Mouse (Mus musculus) cerebellum, adult 2 months (tissue): ENCODE measurements at regions not wholly inside any gene's neighbourhood (a gene's known extent, or its start where the extent isn't known, plus 50 kb on each side); places are given as distances from the start of the nearest gene placed in this dataset.

ENCODE experiments used
- DNase-seq, 2 experiments: peaks; one replicate each; pipeline ENCODE4 v3.0.0; 2021
- H3K27ac ChIP-seq: fragments of 200-500 bp; 2 replicates; pipeline ENCODE4 v1.5.1; 2012; ENCODE audit warnings: low read length, control low read depth, inconsistent platforms; ENCODE audit not compliant: insufficient read depth
- H3K27me3 ChIP-seq: fragments of 200-500 bp; 2 replicates; pipeline ENCODE4 v1.6.1; 2012; ENCODE audit warnings: inconsistent platforms, mild to moderate bottlenecking, low read length, moderate library complexity; ENCODE audit not compliant: control insufficient read depth, insufficient read depth
- H3K4me1 ChIP-seq: fragments of 200-500 bp; 2 replicates; pipeline ENCODE4 v1.6.1; 2011; ENCODE audit warnings: low read length; ENCODE audit not compliant: control insufficient read depth, insufficient read depth
- H3K4me3 ChIP-seq: fragments of 200-500 bp; replicated peaks from 2 replicates; pipeline ENCODE3; 2011; ENCODE audit warnings: mild to moderate bottlenecking, low read depth, low read length, control low read depth; ENCODE audit not compliant: insufficient read depth
- CTCF ChIP-seq: fragments of 200-500 bp; IDR thresholded peaks from 2 replicates; pipeline ENCODE4 v1.5.1; 2011; ENCODE audit warnings: low read depth, mild to moderate bottlenecking, control low read depth, low read length, moderate library complexity, borderline replicate concordance; ENCODE audit not compliant: insufficient read depth
- POLR2A ChIP-seq: fragments of 200-500 bp; IDR thresholded peaks from 2 replicates; pipeline ENCODE4 v1.6.1; 2011; ENCODE audit warnings: low read length, control low read depth, borderline replicate concordance; ENCODE audit not compliant: insufficient read depth
- WGBS: fragments of 180-500 bp; shearing (Covaris S2); methylation state at CpG from one replicate; pipeline ENCODE4 v1.1.7; 2018; 5-methylcytosine and 5-hydroxymethylcytosine counted together

DNA sequence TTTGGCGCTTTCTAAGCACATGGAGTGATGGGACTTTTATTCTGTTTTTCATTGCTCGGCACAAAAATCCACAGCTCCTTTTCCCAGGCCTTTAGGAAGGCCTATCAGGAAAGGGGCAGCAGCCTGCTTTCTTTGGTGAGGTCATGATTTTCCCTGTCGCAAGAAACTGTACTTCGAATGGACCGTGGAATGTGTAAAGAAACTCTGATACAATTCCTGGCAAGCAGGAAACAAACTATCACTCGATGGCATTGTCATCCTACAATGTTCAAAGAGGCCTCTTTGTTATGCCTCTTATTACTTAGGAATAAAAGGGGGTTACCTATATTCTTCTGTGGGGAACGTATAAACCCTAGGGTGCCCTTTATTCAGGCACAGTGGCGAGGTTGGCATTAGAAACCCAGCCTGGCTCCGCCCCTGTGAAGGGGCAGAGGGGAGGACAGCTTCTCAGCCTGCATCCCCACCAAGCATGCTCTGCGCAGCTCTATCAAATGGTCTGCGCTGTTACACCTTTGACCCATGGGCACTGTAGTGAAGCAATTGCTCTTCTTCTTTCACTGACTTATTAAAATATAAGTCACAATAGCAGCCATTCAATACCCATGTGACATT lies 246.5 kb downstream of the Irs2 start:
- Histone ChIP-seq H3K27ac (no peak overlapping the region), H3K4me1 (peaks cover 7% of the 10 kb centered on the region), H3K27me3 (no peaks in the 10 kb centered on the region; the same call in 1 of the 2 replicates), H3K4me3 (no peak overlapping the region)
- WGBS, result 54% methylated on average over 11 of the region's 11 CpGs
- TF ChIP-seq CTCF (no peak), POLR2A (no peak)
- no peak for DNase-seq

DNA sequence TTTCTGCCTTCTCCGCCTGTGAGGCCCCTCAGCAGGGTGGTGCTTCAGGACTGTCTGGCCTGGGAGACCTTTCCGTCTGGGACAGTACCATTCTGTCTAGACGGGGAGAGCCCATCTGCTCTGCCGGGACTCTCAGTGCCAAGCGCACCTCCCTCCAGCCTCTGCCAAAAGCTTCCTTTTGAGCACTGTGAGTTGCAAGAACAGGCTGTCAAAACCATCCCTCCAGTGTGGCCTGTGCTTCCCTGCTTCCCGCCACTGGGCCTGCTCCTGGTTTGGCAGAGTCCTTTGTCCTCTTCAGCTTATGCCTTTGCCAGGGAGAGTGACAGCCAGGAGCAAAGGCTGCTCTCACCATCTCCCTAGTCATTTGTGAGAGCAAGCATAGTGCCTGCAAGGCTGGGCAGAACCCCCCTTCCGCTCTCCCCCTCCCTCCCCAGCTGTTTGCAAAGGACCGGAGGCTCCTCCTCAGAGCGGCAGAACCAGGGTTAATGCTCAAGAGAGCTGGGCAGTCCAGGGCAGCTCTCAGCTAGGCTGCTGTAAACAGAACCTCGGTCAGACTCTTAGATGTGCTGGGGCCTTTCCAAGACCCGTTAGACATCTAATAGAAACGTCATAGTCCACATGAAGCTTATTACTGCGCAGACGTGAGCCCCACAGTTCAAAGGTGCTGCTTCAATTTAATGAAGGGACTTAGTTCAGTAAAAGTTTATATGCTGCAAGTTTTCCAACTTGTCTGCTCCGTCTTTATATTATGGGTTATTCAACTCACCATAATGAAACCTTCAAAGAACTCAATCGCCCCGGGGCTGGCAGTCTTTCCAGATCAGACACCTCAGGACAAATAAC lies 247.2 kb downstream of the Irs2 start:
- TF ChIP-seq CTCF (no peak), POLR2A (no peak)
- H3K27ac ChIP-seq, result no peak overlapping the region

DNA sequence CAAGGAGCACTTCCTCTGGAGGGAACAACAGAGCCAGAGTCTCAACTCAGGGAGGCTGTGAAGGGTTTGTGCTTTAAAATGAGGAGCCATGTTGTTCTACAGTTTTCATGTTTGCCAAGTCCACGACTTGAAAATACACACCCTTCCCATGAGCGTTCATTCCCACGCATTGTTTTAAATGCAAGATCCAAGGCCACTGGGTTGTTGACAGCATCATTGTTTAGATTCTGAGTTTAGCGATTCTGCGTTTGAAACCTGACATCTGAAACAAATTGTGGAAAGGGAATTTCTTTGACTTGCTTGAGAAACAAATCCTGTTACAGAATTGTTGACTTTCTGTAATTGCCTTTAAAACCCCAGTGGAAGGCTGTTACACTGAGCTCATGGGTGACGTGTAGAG lies 248.0 kb downstream of the Irs2 start:
- DNase-seq, result no peak
- WGBS, result 49% methylated on average over 6 of the region's 6 CpGs
- H3K4me3 ChIP-seq, result no peak overlapping the region
- H3K27me3 ChIP-seq, result no peaks in the 10 kb centered on the region; the same call in 1 of the 2 replicates
- TF ChIP-seq POLR2A (no peak), CTCF (no peak)
- peaks cover 7% of the 10 kb centered on the region for H3K4me1 ChIP-seq
- H3K27ac ChIP-seq, result no peak overlapping the region

More for the DNA sequence above, 247.2 kb downstream of the Irs2 start:
- H3K4me1 ChIP-seq, result peaks cover 7% of the 10 kb centered on the region
- H3K4me3 ChIP-seq, result no peak overlapping the region
- DNase-seq, result peak; percentile 61 to 79
- H3K27me3 ChIP-seq, result no peaks in the 10 kb centered on the region; the same call in 1 of the 2 replicates
- WGBS, result 10% methylated on average over 17 of the region's 17 CpGs

DNA sequence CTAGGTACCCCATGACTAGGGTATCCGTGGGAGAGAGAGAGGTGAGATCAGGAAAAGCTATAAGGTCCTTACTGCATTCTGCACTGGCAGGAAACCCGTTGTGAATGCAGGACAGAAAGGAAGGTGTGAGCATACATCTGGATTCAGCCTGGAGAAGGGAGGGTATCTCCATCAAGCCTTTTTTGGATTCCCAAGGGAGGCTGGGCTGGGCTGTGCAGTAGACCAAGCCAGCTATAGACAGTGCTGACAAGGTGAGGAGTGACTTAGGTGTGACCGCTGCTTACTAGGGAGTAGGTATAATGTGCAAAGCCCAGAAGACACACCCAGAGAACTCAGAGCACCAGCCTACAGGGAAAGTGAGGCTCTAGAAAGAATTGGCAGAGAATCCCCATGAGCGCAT lies 250.1 kb downstream of the Irs2 start:
- DNase-seq, result no peak
- H3K27ac ChIP-seq, result no peak overlapping the region
- H3K4me3 ChIP-seq, result no peak overlapping the region
- H3K27me3 ChIP-seq, result no peaks in the 10 kb centered on the region; the same call in 1 of the 2 replicates
- TF ChIP-seq CTCF (no peak), POLR2A (no peak)
- H3K4me1 ChIP-seq, result peaks cover 7% of the 10 kb centered on the region
- WGBS, result 96% methylated on average over 4 of the region's 4 CpGs

GRCm38 (mm10) chr8:10754986-10755308 lies 253.3 kb downstream of the Irs2 start:
- 72% methylated on average over 4 of the region's 4 CpGs for WGBS
- no peak overlapping the region for H3K27ac ChIP-seq

DNA sequence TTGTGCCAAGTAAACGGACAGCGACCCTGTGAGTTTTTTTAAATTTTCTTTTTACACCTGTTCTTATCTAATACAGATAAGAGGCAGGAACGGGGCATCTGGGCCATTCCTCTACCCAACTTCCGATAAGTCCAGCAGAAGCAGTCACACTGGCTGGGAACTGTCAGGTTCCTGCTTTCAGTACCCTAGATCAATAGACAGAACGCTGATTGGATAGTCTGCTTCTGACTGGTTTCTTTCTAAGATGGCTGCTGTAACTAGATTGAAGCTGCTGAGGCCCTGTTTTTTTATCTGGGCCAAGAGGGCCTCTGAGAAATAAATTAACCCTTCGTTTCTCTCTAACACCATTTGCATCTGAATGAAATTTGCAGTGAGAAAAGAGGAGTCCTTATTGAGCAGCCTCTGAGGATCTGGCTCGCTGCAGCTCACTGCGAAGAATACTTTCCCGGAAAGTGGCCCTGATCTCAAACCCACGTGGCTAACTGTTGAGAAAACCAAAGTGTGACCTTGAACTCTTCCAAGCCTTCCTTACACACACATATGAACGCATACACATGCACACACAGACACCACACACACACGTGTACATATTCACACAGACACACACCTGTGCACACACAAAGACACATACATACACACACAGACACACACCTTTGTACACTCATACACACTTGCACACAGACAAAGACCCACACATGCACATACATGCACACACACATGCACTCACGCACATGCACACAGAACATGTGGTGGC lies 253.8 kb downstream of the Irs2 start:
- Histone ChIP-seq H3K4me3 (no peak overlapping the region), H3K4me1 (no peaks in the 10 kb centered on the region), H3K27me3 (no peaks in the 10 kb centered on the region; the same call in 1 of the 2 replicates), H3K27ac (no peak overlapping the region)
- TF ChIP-seq CTCF, result no peak
- no peak for TF ChIP-seq POLR2A
- DNase-seq, result no peak
- 79% methylated on average over 13 of the region's 13 CpGs for WGBS

More at GRCm38 (mm10) chr8:10754986-10755308, 253.3 kb downstream of the Irs2 start:
- no peak for TF ChIP-seq POLR2A
- TF ChIP-seq CTCF, result no peak
- no peak overlapping the region for H3K4me3 ChIP-seq
- no peaks in the 10 kb centered on the region for H3K4me1 ChIP-seq
- no peak for DNase-seq
- no peaks in the 10 kb centered on the region; the same call in 1 of the 2 replicates for H3K27me3 ChIP-seq

DNA sequence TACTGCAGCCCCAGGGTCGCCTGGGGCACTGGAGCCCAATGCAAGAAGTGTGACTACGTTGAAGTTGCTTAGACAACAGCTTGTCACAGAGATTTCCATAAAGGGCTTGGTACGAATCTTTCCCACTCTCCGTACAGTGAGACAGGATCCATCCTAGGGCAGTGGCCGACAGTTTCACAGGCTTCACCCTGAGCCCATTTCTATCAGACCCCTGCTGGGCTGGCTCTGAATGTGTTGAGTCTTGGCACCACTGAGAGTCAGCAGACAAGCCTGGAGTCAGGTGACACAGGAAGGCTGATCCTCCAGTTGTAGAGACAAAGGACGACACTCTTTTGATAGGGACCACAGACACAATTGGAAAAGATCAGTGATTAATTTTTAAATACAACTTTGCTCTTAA lies 255.2 kb downstream of the Irs2 start:
- WGBS, result 29% methylated on average over 6 of the region's 6 CpGs
- TF ChIP-seq POLR2A (no peak), CTCF (no peak)

More for the DNA sequence above, 255.2 kb downstream of the Irs2 start:
- Histone ChIP-seq H3K27ac (no peak overlapping the region), H3K4me3 (no peak overlapping the region), H3K4me1 (no peaks in the 10 kb centered on the region), H3K27me3 (no peaks in the 10 kb centered on the region; the same call in 1 of the 2 replicates)
- DNase-seq, result no peak
